In the genomic region with DNA sequence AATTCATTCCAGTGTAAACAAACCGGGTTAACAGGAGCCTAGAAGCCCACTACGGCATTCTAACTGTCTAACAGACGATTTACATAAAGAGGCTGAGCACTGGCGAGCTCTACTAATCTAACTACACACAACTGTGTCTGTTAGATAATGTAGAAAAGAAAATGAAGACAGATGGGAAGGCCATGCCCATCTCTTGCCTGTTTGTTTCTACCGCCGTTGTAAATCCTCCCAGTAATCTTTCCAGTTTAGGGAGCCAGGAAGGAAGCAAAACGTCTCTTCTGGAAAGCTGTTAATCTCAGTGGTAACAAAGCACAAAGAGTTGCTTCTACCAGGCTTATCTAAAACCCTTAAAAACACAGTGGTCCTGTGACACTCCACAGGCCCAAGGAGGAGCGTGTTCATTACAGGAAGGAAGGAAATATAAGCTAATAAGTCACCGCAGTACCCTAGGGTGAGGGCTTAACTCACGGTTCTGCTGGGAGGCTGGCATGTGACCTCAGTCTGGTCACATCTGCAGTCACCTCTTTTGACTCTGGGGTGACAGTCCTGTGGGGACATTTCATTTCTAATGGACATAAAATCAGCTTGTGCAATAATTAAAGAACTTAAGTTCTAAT, we compare ENCODE assay signal across 12 mouse cellular contexts.
A peak's percentile ranks its signal among the peaks of the same experiment; 100 is the strongest.
DNase-seq lines count a peak whose midpoint lies in the region; ATAC-seq and TF ChIP-seq lines count a peak whose summit lies in the region.
"Had no signal": no experiment of that assay in that cellular context is flagged by ENCODE, and none has a peak within 500 bp of the region (broad histone marks: within the 10 kb centered on the region; RNA-seq: fewer than 3 reads in every experiment).

No protein-coding gene starts in this region.

- 56% methylated on average over 10 of the region's 10 CpGs for WGBS in forebrain, postnatal 0 days
- WGBS in forebrain, embryonic 15.5 days: 65% methylated on average over 10 of the region's 10 CpGs
- 16% methylated on average over 10 of the region's 10 CpGs for WGBS in kidney, embryonic 15.5 days
- 12% methylated on average over 10 of the region's 10 CpGs for WGBS in stomach, embryonic 14.5 days
- 15% methylated on average over 10 of the region's 10 CpGs for WGBS in stomach, postnatal 0 days

- no peak for TF ChIP-seq CTCF in forebrain, postnatal 0 days (IDR thresholded peaks at IDR 0.05; ENCODE audit: low read depth)
- TF ChIP-seq CTCF in stomach, postnatal 0 days (IDR thresholded peaks at IDR 0.05; ENCODE audit: low read depth): no peak

- H3K27ac ChIP-seq in forebrain, postnatal 0 days (ENCODE audit: low read depth, low read length): 0 out of 2 replicates have a peak overlapping the region, but pooled peaks have one; percentile 22
- H3K27ac ChIP-seq in forebrain, embryonic 15.5 days (replicated peaks): no peak overlapping the region
- peak overlapping the region; percentile 42 for H3K27ac ChIP-seq in kidney, embryonic 15.5 days
- H3K27ac ChIP-seq in stomach, embryonic 14.5 days (ENCODE audit: low read length): peak overlapping the region; percentile 4; the same call in 1 of the 2 replicates
- no peak overlapping the region for H3K27ac ChIP-seq in stomach, postnatal 0 days (replicated peaks)
- H3K27ac ChIP-seq: hindbrain, embryonic 14.5 days had no signal

- no peak overlapping the region for H3K9ac ChIP-seq in forebrain, postnatal 0 days
- H3K9ac ChIP-seq in forebrain, embryonic 15.5 days (replicated peaks): no peak overlapping the region
- H3K9ac ChIP-seq in kidney, embryonic 15.5 days: no peak overlapping the region
- no peak overlapping the region for H3K9ac ChIP-seq in stomach, embryonic 14.5 days (replicated peaks; ENCODE audit: low read depth, low read length)
- no peak overlapping the region for H3K9ac ChIP-seq in stomach, postnatal 0 days (ENCODE audit: low read length)
- H3K9ac ChIP-seq: hindbrain, embryonic 14.5 days had no signal

- H3K4me2 ChIP-seq in forebrain, postnatal 0 days (ENCODE audit: low read depth): no peak overlapping the region
- H3K4me2 ChIP-seq in forebrain, embryonic 15.5 days (replicated peaks): no peak overlapping the region
- no peak overlapping the region for H3K4me2 ChIP-seq in kidney, embryonic 15.5 days
- no peak overlapping the region for H3K4me2 ChIP-seq in stomach, embryonic 14.5 days (replicated peaks; ENCODE audit: low read depth, low read length)
- no peak overlapping the region for H3K4me2 ChIP-seq in stomach, postnatal 0 days (replicated peaks; ENCODE audit: low read depth)
- H3K4me2 ChIP-seq: hindbrain, embryonic 14.5 days had no signal

- no peaks in the 10 kb centered on the region for H3K9me3 ChIP-seq in forebrain, postnatal 0 days (ENCODE audit: low read length)
- H3K9me3 ChIP-seq in forebrain, embryonic 15.5 days: no peaks in the 10 kb centered on the region
- no peaks in the 10 kb centered on the region for H3K9me3 ChIP-seq in kidney, embryonic 15.5 days (replicated peaks)
- H3K9me3 ChIP-seq in stomach, embryonic 14.5 days (ENCODE audit: control insufficient read depth, low read depth, low read length): no peaks in the 10 kb centered on the region
- H3K9me3 ChIP-seq in stomach, postnatal 0 days (ENCODE audit: control insufficient read depth, low read length): no peaks in the 10 kb centered on the region

- H3K27me3 ChIP-seq in forebrain, postnatal 0 days (ENCODE audit: insufficient read depth, low read length): no peaks in the 10 kb centered on the region
- no peaks in the 10 kb centered on the region for H3K27me3 ChIP-seq in forebrain, embryonic 15.5 days
- H3K27me3 ChIP-seq in kidney, embryonic 15.5 days: no peaks in the 10 kb centered on the region
- no peaks in the 10 kb centered on the region for H3K27me3 ChIP-seq in stomach, embryonic 14.5 days (ENCODE audit: control insufficient read depth, insufficient read depth, low read length)
- H3K27me3 ChIP-seq in stomach, postnatal 0 days (ENCODE audit: control insufficient read depth, insufficient read depth, low read length): no peaks in the 10 kb centered on the region

- no peak overlapping the region for H3K4me3 ChIP-seq in forebrain, postnatal 0 days (ENCODE audit: low read depth, low read length)
- no peak overlapping the region for H3K4me3 ChIP-seq in forebrain, embryonic 15.5 days
- H3K4me3 ChIP-seq in kidney, embryonic 15.5 days (replicated peaks): no peak overlapping the region
- no peak overlapping the region for H3K4me3 ChIP-seq in stomach, embryonic 14.5 days (ENCODE audit: low read depth, low read length)
- no peak overlapping the region for H3K4me3 ChIP-seq in stomach, postnatal 0 days (ENCODE audit: low read depth, low read length)

- TF ChIP-seq EP300 in stomach, postnatal 0 days (optimal IDR thresholded peaks at IDR 0.05): no peak

- no peaks in the 10 kb centered on the region for H3K4me1 ChIP-seq in forebrain, postnatal 0 days (ENCODE audit: insufficient read depth)
- H3K4me1 ChIP-seq in forebrain, embryonic 15.5 days: 0 out of 2 replicates have a peak, but pooled peaks cover 3% of the 10 kb centered on the region
- H3K4me1 ChIP-seq in kidney, embryonic 15.5 days: peaks cover 6% of the 10 kb centered on the region; the same call in 1 of the 2 replicates
- H3K4me1 ChIP-seq in stomach, embryonic 14.5 days (ENCODE audit: control insufficient read depth, insufficient read depth, low read length): peaks cover 9% of the 10 kb centered on the region
- no peaks in the 10 kb centered on the region for H3K4me1 ChIP-seq in stomach, postnatal 0 days (replicated peaks; ENCODE audit: control insufficient read depth, insufficient read depth)

- DNase-seq in forebrain, postnatal 0 days: no peak
- DNase-seq in kidney, adult 9 months: no peak
- no peak for DNase-seq in stomach, postnatal 0 days (ENCODE audit: low spot score)
- DNase-seq in spleen, postnatal 4 days (ENCODE audit: low spot score in 2 of 2): no peak
- no peak for DNase-seq in cerebellum, adult 11-12 months
- DNase-seq: kidney, postnatal 25 days; lung, postnatal 14 days; thymus, postnatal 14 days had no signal

- peaks cover 6% of the 10 kb centered on the region; the same call in 1 of the 2 replicates for H3K36me3 ChIP-seq in forebrain, postnatal 0 days (ENCODE audit: insufficient read depth)
- H3K36me3 ChIP-seq in forebrain, embryonic 15.5 days: no peaks in the 10 kb centered on the region
- no peaks in the 10 kb centered on the region for H3K36me3 ChIP-seq in kidney, embryonic 15.5 days
- no peaks in the 10 kb centered on the region for H3K36me3 ChIP-seq in stomach, embryonic 14.5 days (ENCODE audit: control insufficient read depth, insufficient read depth, low read length)
- no peaks in the 10 kb centered on the region for H3K36me3 ChIP-seq in stomach, postnatal 0 days (ENCODE audit: control insufficient read depth, insufficient read depth, low read length)

- ATAC-seq in forebrain, postnatal 0 days: no peak
- no peak for ATAC-seq in forebrain, embryonic 15.5 days (replicated peaks)
- ATAC-seq in kidney, embryonic 15.5 days (replicated peaks; ENCODE audit: low FRiP score): 0 out of 2 replicates have a peak, but pooled peaks have one; percentile 54
- no peak for ATAC-seq in stomach, embryonic 14.5 days (ENCODE audit: insufficient number of reproducible peaks, insufficient read depth, low FRiP score, low read depth)
- ATAC-seq in stomach, postnatal 0 days (ENCODE audit: low FRiP score, low TSS enrichment): no peak

Comparison
In these comparisons a context has a peak if more than half of its experiments do, and no peak if none do; other contexts are left out.
1. H3K27ac ChIP-seq: peak in forebrain, postnatal 0 days (single experiment), kidney, embryonic 15.5 days (single experiment) and stomach, embryonic 14.5 days (single experiment); none in forebrain, embryonic 15.5 days (single experiment) and stomach, postnatal 0 days (single experiment).